ENCODE assay signal across 18 mouse cellular contexts in the genomic region with DNA sequence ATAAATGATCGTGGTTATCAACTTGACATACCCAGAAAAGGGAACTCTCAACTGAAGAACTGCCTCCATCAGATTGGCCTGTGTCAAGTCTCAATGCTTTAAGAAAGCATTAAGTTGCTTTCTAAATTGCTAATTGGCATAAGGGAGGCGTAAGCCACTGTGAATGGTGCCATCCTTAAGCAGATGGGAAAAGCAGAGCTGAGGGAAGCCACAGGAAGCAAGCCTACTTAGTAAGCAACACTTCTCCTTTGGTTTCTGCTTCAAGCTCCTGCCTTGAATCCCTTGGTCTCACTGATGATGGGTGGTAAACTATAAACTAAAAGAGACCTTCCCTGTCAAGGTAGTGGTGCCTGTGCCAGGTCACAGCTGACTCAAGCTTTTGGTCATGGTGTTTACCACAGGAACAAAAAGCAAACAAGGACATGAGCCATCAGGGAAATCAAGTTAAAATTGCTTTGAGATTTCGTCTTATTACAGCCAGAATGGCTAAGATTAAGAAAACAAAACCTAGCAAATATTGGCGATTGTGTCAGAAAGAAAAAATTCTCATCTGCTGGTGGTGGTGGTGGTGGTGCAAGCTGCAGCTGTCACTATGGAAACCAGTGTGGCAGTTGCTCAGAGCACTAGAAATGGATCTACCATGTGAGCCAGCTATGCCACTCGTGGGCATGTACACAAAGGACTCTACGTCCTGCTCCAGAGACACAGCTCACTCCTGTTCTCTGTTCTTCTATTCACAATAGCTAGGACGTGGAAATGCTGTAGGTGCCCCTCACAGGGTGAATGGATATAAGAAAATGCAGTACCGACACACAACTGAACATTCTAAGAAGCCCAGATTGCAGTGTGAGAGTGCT.
A peak's percentile ranks its signal among the peaks of the same experiment; 100 is the strongest.
DNase-seq lines count a peak whose midpoint lies in the region; ATAC-seq lines count a peak whose summit lies in the region.
"Had no signal": no experiment of that assay in that cellular context is flagged by ENCODE, and none has a peak within 500 bp of the region (broad histone marks: within the 10 kb centered on the region; RNA-seq: fewer than 3 reads in every experiment).

No protein-coding gene starts in this region.

- H3K27me3 ChIP-seq in hindbrain, embryonic 16.5 days (replicated peaks; ENCODE audit: control insufficient read depth, insufficient read depth, low read length) = no peaks in the 10 kb centered on the region
- H3K27me3 ChIP-seq in hindbrain, embryonic 10.5 days (ENCODE audit: insufficient read depth, poor library complexity, severe bottlenecking) = no peaks in the 10 kb centered on the region
- no peaks in the 10 kb centered on the region for H3K27me3 ChIP-seq in lung, embryonic 16.5 days (ENCODE audit: control insufficient read depth, insufficient read depth, low read depth, low read length)
- H3K27me3 ChIP-seq: heart, embryonic 12.5 days; limb, embryonic 12.5 days; liver, embryonic 13.5 days; lung, embryonic 15.5 days had no signal

- 53% methylated on average over 8 of the region's 8 CpGs for WGBS in hindbrain, embryonic 16.5 days
- WGBS in hindbrain, embryonic 10.5 days = 77% methylated on average over 8 of the region's 8 CpGs
- 57% methylated on average over 8 of the region's 8 CpGs for WGBS in lung, embryonic 16.5 days

- no peak overlapping the region for H3K4me2 ChIP-seq in hindbrain, embryonic 16.5 days (ENCODE audit: low read length)
- no peak overlapping the region for H3K4me2 ChIP-seq in lung, embryonic 16.5 days (ENCODE audit: low read depth, low read length)
- H3K4me2 ChIP-seq: heart, embryonic 12.5 days; limb, embryonic 12.5 days; liver, embryonic 13.5 days; lung, embryonic 15.5 days had no signal

- H3K27ac ChIP-seq in hindbrain, embryonic 16.5 days (ENCODE audit: low read depth, low read length) = peak overlapping the region; percentile 14
- no peak overlapping the region for H3K27ac ChIP-seq in hindbrain, embryonic 10.5 days
- no peak overlapping the region for H3K27ac ChIP-seq in lung, embryonic 16.5 days (ENCODE audit: low read length)
- H3K27ac ChIP-seq: embryonic facial prominence, embryonic 10.5 days; kidney, postnatal 0 days; limb, embryonic 12.5 days; liver, embryonic 13.5 days; lung, embryonic 15.5 days had no signal

- H3K9ac ChIP-seq in hindbrain, embryonic 16.5 days (ENCODE audit: low read depth, low read length) = no peak overlapping the region
- H3K9ac ChIP-seq in lung, embryonic 16.5 days (ENCODE audit: low read length) = no peak overlapping the region
- H3K9ac ChIP-seq: heart, embryonic 12.5 days; limb, embryonic 12.5 days; liver, embryonic 13.5 days; lung, embryonic 15.5 days had no signal

- H3K36me3 ChIP-seq in hindbrain, embryonic 16.5 days (ENCODE audit: control insufficient read depth, insufficient read depth, low read length) = no peaks in the 10 kb centered on the region
- H3K36me3 ChIP-seq in hindbrain, embryonic 10.5 days = no peaks in the 10 kb centered on the region
- H3K36me3 ChIP-seq in lung, embryonic 16.5 days (ENCODE audit: control insufficient read depth, insufficient read depth, low read length) = no peaks in the 10 kb centered on the region
- H3K36me3 ChIP-seq: embryonic facial prominence, embryonic 10.5 days; heart, embryonic 12.5 days; limb, embryonic 12.5 days; liver, embryonic 13.5 days; lung, embryonic 15.5 days had no signal

- no peak overlapping the region for H3K4me3 ChIP-seq in hindbrain, embryonic 16.5 days (ENCODE audit: low read length)
- H3K4me3 ChIP-seq in hindbrain, embryonic 10.5 days = no peak overlapping the region
- no peak overlapping the region for H3K4me3 ChIP-seq in lung, embryonic 16.5 days (ENCODE audit: low read length)
- H3K4me3 ChIP-seq: embryonic facial prominence, embryonic 10.5 days; heart, embryonic 12.5 days; limb, embryonic 12.5 days; liver, embryonic 13.5 days; lung, embryonic 15.5 days had no signal

- peak; percentile 25 for DNase-seq in adrenal gland, adult 8-10 months
- DNase-seq in adrenal gland, postnatal 14 days = no peak
- DNase-seq in hindbrain, embryonic 10.5 days (ENCODE audit: low spot score) = no peak
- DNase-seq in lung, postnatal 36 days = no peak
- no peak for DNase-seq in urinary bladder, adult 2 months (ENCODE audit: low spot score)
- DNase-seq: cerebellum, adult 2 months; gastrocnemius, postnatal 36 days; kidney, adult 11 months; liver, embryonic 13.5 days; thymus, adult 18-20 months had no signal

- ATAC-seq in hindbrain, embryonic 16.5 days = peak; percentile 78
- 0 out of 2 replicates have a peak, but pooled peaks have one; percentile 38 for ATAC-seq in lung, embryonic 16.5 days (ENCODE audit: low read depth)
- ATAC-seq in hematopoietic stem cell, adult 5-6 weeks (replicated peaks in 1 of 2; ENCODE audit: insufficient read depth in 1 of 2, low FRiP score in 2 of 2, low TSS enrichment in 1 of 2, low read depth in 1 of 2, poor library complexity in 2 of 2, severe bottlenecking in 2 of 2) = peak; percentile 37 to 39; a peak in 2 of 4 replicates

- H3K9me3 ChIP-seq in hindbrain, embryonic 16.5 days (ENCODE audit: control insufficient read depth, low read length) = no peaks in the 10 kb centered on the region
- no peaks in the 10 kb centered on the region for H3K9me3 ChIP-seq in hindbrain, embryonic 10.5 days
- H3K9me3 ChIP-seq in lung, embryonic 16.5 days (ENCODE audit: control insufficient read depth, low read length) = no peaks in the 10 kb centered on the region
- H3K9me3 ChIP-seq: embryonic facial prominence, embryonic 10.5 days; liver, embryonic 13.5 days; lung, embryonic 15.5 days had no signal

- no peaks in the 10 kb centered on the region; the same call in 1 of the 2 replicates for H3K4me1 ChIP-seq in hindbrain, embryonic 16.5 days (ENCODE audit: control insufficient read depth, insufficient read depth, low read depth, low read length)
- no peaks in the 10 kb centered on the region for H3K4me1 ChIP-seq in hindbrain, embryonic 10.5 days (replicated peaks)
- no peaks in the 10 kb centered on the region for H3K4me1 ChIP-seq in lung, embryonic 16.5 days (replicated peaks; ENCODE audit: control insufficient read depth, insufficient read depth, low read length)
- H3K4me1 ChIP-seq: embryonic facial prominence, embryonic 10.5 days; heart, embryonic 12.5 days; liver, embryonic 13.5 days; lung, embryonic 15.5 days had no signal
